Mouse (Mus musculus): ENCODE results near the gene Cog3. TPM values are rescaled to one million over a fixed set of nuclear protein-coding genes. Genes with fewer than 3 reads are reported as not detected.
A peak's percentile ranks its signal among the peaks of the same experiment; 100 is the strongest.
"Not testable (repeated sequence)": the region's sequence is repeated elsewhere in the genome, so short reads cannot be mapped to it uniquely, and the experiment has no call there.

The Cog3 gene
- polyA plus RNA-seq, 1 experiment from 2014 or later = 22.5 TPM

- no peaks in the 10 kb centered on the region for H3K27me3 ChIP-seq (ENCODE audit: control insufficient read depth, insufficient read depth, low read length)
- ATAC-seq (replicated peaks; ENCODE audit: low FRiP score) (no peak), DNase-seq (ENCODE audit: low spot score) (no peak)
- no peak overlapping the region for H3K27ac ChIP-seq (ENCODE audit: low read depth, low read length)
- H3K36me3 ChIP-seq (ENCODE audit: control insufficient read depth, insufficient read depth, low read length) = no peaks in the 10 kb centered on the region
- 76% methylated on average over 6 of the region's 6 CpGs for WGBS
- 0 out of 2 replicates have a peak, but pooled peaks cover 2% of the 10 kb centered on the region for H3K4me1 ChIP-seq (replicated peaks; ENCODE audit: control insufficient read depth, insufficient read depth, low read length)
- H3K9ac ChIP-seq (ENCODE audit: low read length) = no peak overlapping the region
- H3K4me3 ChIP-seq (ENCODE audit: low read depth, low read length) = no peak overlapping the region
- H3K4me2 ChIP-seq (ENCODE audit: low read depth, low read length, severe bottlenecking) = no peak overlapping the region
- H3K9me3 ChIP-seq (ENCODE audit: control insufficient read depth, low read length) = no peaks in the 10 kb centered on the region
Observed at GRCm38 (mm10) chr14:75789291-75789690, 35.0 kb upstream of the Cog3 start.

- no peak overlapping the region for H3K4me3 ChIP-seq (ENCODE audit: low read depth, low read length)
- 33% methylated on average over 7 of the region's 7 CpGs for WGBS
- H3K9ac ChIP-seq (ENCODE audit: low read length) = no peak overlapping the region
- ATAC-seq (replicated peaks; ENCODE audit: low FRiP score) = no peak
- no peak overlapping the region for H3K4me2 ChIP-seq (ENCODE audit: low read depth, low read length, severe bottlenecking)
- no peak for DNase-seq (ENCODE audit: low spot score)
- 0 out of 2 replicates have a peak, but pooled peaks cover 2% of the 10 kb centered on the region for H3K4me1 ChIP-seq (replicated peaks; ENCODE audit: control insufficient read depth, insufficient read depth, low read length)
- H3K27ac ChIP-seq (ENCODE audit: low read depth, low read length) = no peak overlapping the region
- H3K36me3 ChIP-seq (ENCODE audit: control insufficient read depth, insufficient read depth, low read length) = no peaks in the 10 kb centered on the region
- H3K27me3 ChIP-seq (ENCODE audit: control insufficient read depth, insufficient read depth, low read length) = no peaks in the 10 kb centered on the region
- no peaks in the 10 kb centered on the region for H3K9me3 ChIP-seq (ENCODE audit: control insufficient read depth, low read length)
Observed at GRCm38 (mm10) chr14:75787794-75788175, 33.5 kb upstream of the Cog3 start.

GRCm38 (mm10) chr14:75786868-75787793 lies 32.8 kb upstream of the Cog3 start, which contains the start of gene Slc25a30:
TSS of gene Slc25a30 (minus strand) at chr14:75787037.
- Histone ChIP-seq H3K4me1 (replicated peaks; ENCODE audit: control insufficient read depth, insufficient read depth, low read length) (0 out of 2 replicates have a peak, but pooled peaks cover 2% of the 10 kb centered on the region), H3K36me3 (ENCODE audit: control insufficient read depth, insufficient read depth, low read length) (no peaks in the 10 kb centered on the region), H3K9me3 (ENCODE audit: control insufficient read depth, low read length) (no peaks in the 10 kb centered on the region), H3K4me2 (ENCODE audit: low read depth, low read length, severe bottlenecking) (peak within 1 kb of the TSS; percentile 73), H3K4me3 (ENCODE audit: low read depth, low read length) (peak within 1 kb of the TSS; percentile 70), H3K27ac (ENCODE audit: low read depth, low read length) (peak within 1 kb of the TSS; percentile 89), H3K9ac (ENCODE audit: low read length) (peak within 1 kb of the TSS; percentile 91), H3K27me3 (ENCODE audit: control insufficient read depth, insufficient read depth, low read length) (no peaks in the 10 kb centered on the region)
- 7% methylated on average over 50 of the region's 51 CpGs for WGBS
- ATAC-seq (replicated peaks; ENCODE audit: low FRiP score) (peak; percentile 100), DNase-seq (ENCODE audit: low spot score) (peak; percentile 97)

- peak; percentile 78 for ATAC-seq (replicated peaks; ENCODE audit: low FRiP score)
- peak overlapping the region; percentile 73 for H3K4me2 ChIP-seq (ENCODE audit: low read depth, low read length, severe bottlenecking)
- no peak for DNase-seq (ENCODE audit: low spot score)
- H3K4me1 ChIP-seq (replicated peaks; ENCODE audit: control insufficient read depth, insufficient read depth, low read length) = 0 out of 2 replicates have a peak, but pooled peaks cover 2% of the 10 kb centered on the region
- H3K9me3 ChIP-seq (ENCODE audit: control insufficient read depth, low read length) = no peaks in the 10 kb centered on the region
- H3K4me3 ChIP-seq (ENCODE audit: low read depth, low read length) = peak overlapping the region; percentile 70
- H3K27ac ChIP-seq (ENCODE audit: low read depth, low read length) = peak overlapping the region; percentile 89
- WGBS = under 1% methylated on average over 31 of the region's 31 CpGs
- H3K27me3 ChIP-seq (ENCODE audit: control insufficient read depth, insufficient read depth, low read length) = no peaks in the 10 kb centered on the region
- H3K9ac ChIP-seq (ENCODE audit: low read length) = peak overlapping the region; percentile 91
- H3K36me3 ChIP-seq (ENCODE audit: control insufficient read depth, insufficient read depth, low read length) = no peaks in the 10 kb centered on the region
Observed at GRCm38 (mm10) chr14:75786424-75786867, 32.1 kb upstream of the Cog3 start.

GRCm38 (mm10) chr14:75779913-75780312 lies 25.6 kb upstream of the Cog3 start:
- Histone ChIP-seq H3K9me3 (ENCODE audit: control insufficient read depth, low read length) (no peaks in the 10 kb centered on the region), H3K4me1 (replicated peaks; ENCODE audit: control insufficient read depth, insufficient read depth, low read length) (no peaks in the 10 kb centered on the region), H3K36me3 (ENCODE audit: control insufficient read depth, insufficient read depth, low read length) (no peaks in the 10 kb centered on the region), H3K27me3 (ENCODE audit: control insufficient read depth, insufficient read depth, low read length) (no peaks in the 10 kb centered on the region), H3K27ac (ENCODE audit: low read depth, low read length) (no peak overlapping the region), H3K4me3 (ENCODE audit: low read depth, low read length) (no peak overlapping the region), H3K4me2 (ENCODE audit: low read depth, low read length, severe bottlenecking) (no peak overlapping the region), H3K9ac (ENCODE audit: low read length) (no peak overlapping the region)
- WGBS = 94% methylated on average over 4 of the region's 4 CpGs
- DNase-seq (ENCODE audit: low spot score) = no peak
- no peak for ATAC-seq (replicated peaks; ENCODE audit: low FRiP score)

GRCm38 (mm10) chr14:75776637-75777036 lies 22.3 kb upstream of the Cog3 start:
- H3K36me3 ChIP-seq (ENCODE audit: control insufficient read depth, insufficient read depth, low read length) = no peaks in the 10 kb centered on the region; the same call in 1 of the 2 replicates

GRCm38 (mm10) chr14:75773431-75773830 lies 19.1 kb upstream of the Cog3 start:
- 89% methylated on average over 8 of the region's 8 CpGs for WGBS
- H3K4me3 ChIP-seq (ENCODE audit: low read depth, low read length) = no peak overlapping the region
- ATAC-seq (replicated peaks; ENCODE audit: low FRiP score) (no peak), DNase-seq (ENCODE audit: low spot score) (peak; percentile 41)
- no peaks in the 10 kb centered on the region for H3K4me1 ChIP-seq (replicated peaks; ENCODE audit: control insufficient read depth, insufficient read depth, low read length)
- H3K9me3 ChIP-seq (ENCODE audit: control insufficient read depth, low read length) = no peaks in the 10 kb centered on the region
- no peak overlapping the region for H3K4me2 ChIP-seq (ENCODE audit: low read depth, low read length, severe bottlenecking)
- no peak overlapping the region for H3K27ac ChIP-seq (ENCODE audit: low read depth, low read length)
- no peak overlapping the region for H3K9ac ChIP-seq (ENCODE audit: low read length)
- H3K36me3 ChIP-seq (ENCODE audit: control insufficient read depth, insufficient read depth, low read length) = no peaks in the 10 kb centered on the region; the same call in 1 of the 2 replicates
- no peaks in the 10 kb centered on the region for H3K27me3 ChIP-seq (ENCODE audit: control insufficient read depth, insufficient read depth, low read length)

More at GRCm38 (mm10) chr14:75776637-75777036, 22.3 kb upstream of the Cog3 start:
- H3K27ac ChIP-seq (ENCODE audit: low read depth, low read length) = no peak overlapping the region
- 96% methylated on average over 8 of the region's 8 CpGs for WGBS
- no peaks in the 10 kb centered on the region for H3K4me1 ChIP-seq (replicated peaks; ENCODE audit: control insufficient read depth, insufficient read depth, low read length)
- DNase-seq (ENCODE audit: low spot score) (no peak), ATAC-seq (replicated peaks; ENCODE audit: low FRiP score) (no peak)
- no peak overlapping the region for H3K4me3 ChIP-seq (ENCODE audit: low read depth, low read length)
- no peaks in the 10 kb centered on the region for H3K9me3 ChIP-seq (ENCODE audit: control insufficient read depth, low read length)
- no peaks in the 10 kb centered on the region for H3K27me3 ChIP-seq (ENCODE audit: control insufficient read depth, insufficient read depth, low read length)
- no peak overlapping the region for H3K4me2 ChIP-seq (ENCODE audit: low read depth, low read length, severe bottlenecking)
- no peak overlapping the region for H3K9ac ChIP-seq (ENCODE audit: low read length)

- H3K27ac ChIP-seq (ENCODE audit: low read depth, low read length); H3K4me1 ChIP-seq (replicated peaks; ENCODE audit: control insufficient read depth, insufficient read depth, low read length); ATAC-seq (replicated peaks; ENCODE audit: low FRiP score); DNase-seq (ENCODE audit: low spot score); H3K4me3 ChIP-seq (ENCODE audit: low read depth, low read length); H3K27me3 ChIP-seq (ENCODE audit: control insufficient read depth, insufficient read depth, low read length); H3K9me3 ChIP-seq (ENCODE audit: control insufficient read depth, low read length); H3K9ac ChIP-seq (ENCODE audit: low read length); H3K4me2 ChIP-seq (ENCODE audit: low read depth, low read length, severe bottlenecking); H3K36me3 ChIP-seq (ENCODE audit: control insufficient read depth, insufficient read depth, low read length): not testable (repeated sequence)
- WGBS = 83% methylated on average over 3 of the region's 3 CpGs
Observed at GRCm38 (mm10) chr14:75772407-75772806, 18.1 kb upstream of the Cog3 start.

All from forebrain, embryonic 11.5 days (tissue).